22 mouse cellular contexts compared by ENCODE assay signal in the genomic region with DNA sequence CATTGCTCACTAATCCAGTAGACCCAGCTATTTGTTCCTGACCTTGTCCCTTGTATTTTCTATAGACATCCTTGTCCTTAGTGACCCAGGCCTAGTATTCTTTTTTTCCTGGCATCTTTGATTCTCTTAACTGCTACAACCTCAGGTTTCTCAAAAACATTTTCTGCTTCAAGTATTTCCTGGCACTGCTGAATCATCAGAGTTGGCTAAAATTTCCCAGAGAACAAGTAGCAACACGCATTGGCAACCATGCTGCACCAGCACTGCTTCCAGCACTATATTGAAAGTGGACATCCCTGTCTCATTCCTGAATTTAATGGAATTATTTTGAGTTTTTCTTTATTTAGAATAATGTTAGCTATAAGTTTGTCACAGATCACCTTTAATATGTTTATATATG.
DNase-seq lines count a peak whose midpoint lies in the region; ATAC-seq and TF ChIP-seq lines count a peak whose summit lies in the region.
"Had no signal": no experiment of that assay in that cellular context is flagged by ENCODE, and none has a peak within 500 bp of the region (broad histone marks: within the 10 kb centered on the region; RNA-seq: fewer than 3 reads in every experiment).

No protein-coding gene starts in this region.

- 60% methylated on average over 1 of the region's 1 CpGs for WGBS in hindbrain, postnatal 0 days
- 87% methylated on average over 1 of the region's 1 CpGs for WGBS in hindbrain, embryonic 13.5 days

- no peak overlapping the region for H3K9ac ChIP-seq in hindbrain, postnatal 0 days (replicated peaks; ENCODE audit: low read length)
- H3K9ac ChIP-seq in hindbrain, embryonic 13.5 days, result no peak overlapping the region
- H3K9ac ChIP-seq: embryonic facial prominence, embryonic 15.5 days; midbrain, embryonic 15.5 days had no signal

- no peak overlapping the region for H3K27ac ChIP-seq in hindbrain, postnatal 0 days
- H3K27ac ChIP-seq in hindbrain, embryonic 13.5 days, result no peak overlapping the region
- H3K27ac ChIP-seq: embryonic facial prominence, embryonic 15.5 days; forebrain, embryonic 10.5 days; gastrocnemius, adult 2 months; heart, embryonic 10.5 days; midbrain, embryonic 15.5 days; stomach, postnatal 0 days had no signal

- no peaks in the 10 kb centered on the region for H3K4me1 ChIP-seq in hindbrain, postnatal 0 days (ENCODE audit: insufficient read depth, low read length)
- H3K4me1 ChIP-seq in hindbrain, embryonic 13.5 days (replicated peaks), result no peaks in the 10 kb centered on the region
- H3K4me1 ChIP-seq: embryonic facial prominence, embryonic 15.5 days; forebrain, embryonic 10.5 days; heart, embryonic 10.5 days; midbrain, embryonic 15.5 days had no signal

- H3K9me3 ChIP-seq in hindbrain, postnatal 0 days (ENCODE audit: low read length), result no peaks in the 10 kb centered on the region
- H3K9me3 ChIP-seq in hindbrain, embryonic 13.5 days, result no peaks in the 10 kb centered on the region
- H3K9me3 ChIP-seq: embryonic facial prominence, embryonic 15.5 days; forebrain, embryonic 10.5 days; heart, embryonic 10.5 days; midbrain, embryonic 15.5 days had no signal

- no peak for ATAC-seq in hindbrain, postnatal 0 days
- ATAC-seq in hindbrain, embryonic 13.5 days (ENCODE audit: low FRiP score), result no peak
- ATAC-seq: inflammation-experienced regulatory T-cells, adult 6 months; midbrain, embryonic 15.5 days had no signal

- H3K4me3 ChIP-seq in hindbrain, postnatal 0 days (ENCODE audit: low read length), result no peak overlapping the region
- H3K4me3 ChIP-seq in hindbrain, embryonic 13.5 days, result no peak overlapping the region
- H3K4me3 ChIP-seq: embryonic facial prominence, embryonic 15.5 days; forebrain, embryonic 10.5 days; gastrocnemius, adult 2 months; heart, embryonic 10.5 days; midbrain, embryonic 15.5 days; myocyte had no signal

- H3K36me3 ChIP-seq in hindbrain, postnatal 0 days (ENCODE audit: insufficient read depth, low read length), result no peaks in the 10 kb centered on the region
- H3K36me3 ChIP-seq in hindbrain, embryonic 13.5 days, result no peaks in the 10 kb centered on the region
- H3K36me3 ChIP-seq: embryonic facial prominence, embryonic 15.5 days; forebrain, embryonic 10.5 days; heart, embryonic 10.5 days; midbrain, embryonic 15.5 days had no signal

- no peak for TF ChIP-seq CTCF in hindbrain, postnatal 0 days (IDR thresholded peaks at IDR 0.05; ENCODE audit: low read depth)

- H3K27me3 ChIP-seq in hindbrain, postnatal 0 days (ENCODE audit: insufficient read depth, low read length), result no peaks in the 10 kb centered on the region
- H3K27me3 ChIP-seq in hindbrain, embryonic 13.5 days, result no peaks in the 10 kb centered on the region
- H3K27me3 ChIP-seq: embryonic facial prominence, embryonic 15.5 days; midbrain, embryonic 15.5 days had no signal

- peak; percentile 4 for DNase-seq in hindbrain, postnatal 0 days (ENCODE audit: low spot score)
- DNase-seq in right cerebral cortex, adult 18-20 months, result peak; percentile 6
- DNase-seq in right cerebral cortex, postnatal 4 days, result no peak
- DNase-seq in cerebellum, adult 9-11 months, result peak; percentile 15
- DNase-seq in urinary bladder, adult 2 months (ENCODE audit: low spot score), result no peak
- DNase-seq in kidney, postnatal 25 days, result no peak
- DNase-seq: adrenal gland, postnatal 36 days; embryo, embryonic 11 days; gastrocnemius, adult 2 months; kidney, adult 2 months; kidney, postnatal 36 days; lung, adult 18-20 months; lung, postnatal 36 days had no signal

- no peak overlapping the region for H3K4me2 ChIP-seq in hindbrain, postnatal 0 days (ENCODE audit: low read depth, low read length)
- H3K4me2 ChIP-seq in hindbrain, embryonic 13.5 days, result no peak overlapping the region
- H3K4me2 ChIP-seq: embryonic facial prominence, embryonic 15.5 days; liver, embryonic 11.5 days; midbrain, embryonic 15.5 days had no signal

Comparison
In these comparisons a context has a peak if more than half of its experiments do, and no peak if none do; other contexts are left out.
1. DNase-seq: peak in hindbrain, postnatal 0 days (single experiment), right cerebral cortex, adult 18-20 months (single experiment) and cerebellum, adult 9-11 months (single experiment); none in right cerebral cortex, postnatal 4 days (single experiment), urinary bladder, adult 2 months (single experiment) and kidney, postnatal 25 days (0 of 2).